Mouse (Mus musculus): ENCODE measurements around the gene Crxos. TPM values are rescaled to one million over a fixed set of nuclear protein-coding genes. Genes with fewer than 3 reads are reported as not detected.

The Crxos gene
- total and polyA plus RNA-seq, 3 experiments = 1.1 to 1.5 TPM; not detected in 1

DNA sequence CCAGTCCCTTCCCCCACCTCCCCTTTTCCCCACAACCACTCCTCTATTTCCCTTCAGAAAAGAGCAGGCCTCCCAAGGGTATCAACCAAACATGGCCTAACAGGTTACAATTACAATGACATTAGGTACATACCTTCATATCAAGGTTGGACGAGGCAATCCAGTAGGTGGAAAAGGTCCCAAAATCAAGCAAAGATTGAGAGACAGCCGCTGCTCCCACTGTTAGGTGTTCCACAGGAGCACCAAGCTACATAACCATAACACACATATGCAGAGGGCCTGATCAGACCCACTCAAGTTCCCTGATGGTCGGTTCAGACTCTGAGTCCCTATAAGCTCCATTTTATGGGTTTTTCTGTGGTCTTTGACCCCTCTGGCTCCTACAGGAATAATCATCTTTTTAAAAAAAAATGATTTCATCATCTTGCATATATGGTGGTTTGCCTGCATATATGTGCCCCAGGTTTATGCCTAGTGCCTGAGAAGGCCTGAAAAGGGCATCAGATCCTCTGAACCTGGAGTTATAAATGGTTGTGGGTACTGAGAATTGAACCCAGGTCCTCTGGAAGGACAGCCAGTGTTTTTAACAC, 33.8 kb downstream of the Crxos start:
- Histone ChIP-seq H3K36me3 (replicated peaks in 1 of 2; ENCODE audit: control insufficient read depth in 1 of 2, insufficient read depth in 1 of 2, low read length in 1 of 2) (peaks cover 34 to 48% of the 10 kb centered on the region in 2 experiments), H3K27ac (ENCODE audit: insufficient read depth, low read depth) (no peak overlapping the region), H3K9me3 (replicated peaks; ENCODE audit: low read length) (no peaks in the 10 kb centered on the region), H3K79me2 (replicated peaks; ENCODE audit: control insufficient read depth, extremely low read depth, insufficient read depth, poor library complexity, severe bottlenecking) (peaks cover 15% of the 10 kb centered on the region), H3K27me3 (replicated peaks) (no peaks in the 10 kb centered on the region), H3K4me3 (replicated peaks in 1 of 3; ENCODE audit: low read depth in 2 of 3, low read length in 2 of 3, poor library complexity in 1 of 3) (no peak overlapping the region), H3K9ac (ENCODE audit: insufficient read depth, low read depth) (no peak overlapping the region), H3K4me1 (ENCODE audit: control insufficient read depth in 1 of 2, insufficient read depth in 2 of 2) (peaks cover 18 to 25% of the 10 kb centered on the region in 2 experiments), H3K4me2 (ENCODE audit: insufficient read depth, low read depth, poor library complexity, severe bottlenecking) (no peak overlapping the region)
- TF ChIP-seq POLR2AphosphoS2 (IDR thresholded peaks at IDR 0.05; ENCODE audit: low read depth, low read length) (peak; percentile 86), BHLHE40 (IDR thresholded peaks at IDR 0.05; ENCODE audit: low read depth, low read length) (no peak)
- DNase-seq (ENCODE audit: extremely low read depth) = no peak
- dilution Hi-C loops (cut with MboI; ENCODE audit: extremely low pct_ligation_motif_present, extremely low pct_unique_long_range_greater_than_20kb, low sequenced_read_pairs) (no loop called here), in situ Hi-C loops (cut with MboI; ENCODE audit: low pct_ligation_motif_present, low pct_unique_long_range_greater_than_20kb, low sequenced_read_pairs) (no loop called here)

GRCm38 (mm10) chr7:15916996-15917395, 34.6 kb downstream of the Crxos start:
- no peak overlapping the region for H3K9ac ChIP-seq (ENCODE audit: insufficient read depth, low read depth)
- H3K36me3 ChIP-seq (replicated peaks in 1 of 2; ENCODE audit: control insufficient read depth in 1 of 2, insufficient read depth in 1 of 2, low read length in 1 of 2) = peaks cover 34 to 48% of the 10 kb centered on the region in 2 experiments
- in situ Hi-C loops (cut with MboI; ENCODE audit: low pct_ligation_motif_present, low pct_unique_long_range_greater_than_20kb, low sequenced_read_pairs) = no loop called here
- H3K27ac ChIP-seq (ENCODE audit: insufficient read depth, low read depth) = no peak overlapping the region
- H3K4me1 ChIP-seq (ENCODE audit: control insufficient read depth in 1 of 2, insufficient read depth in 2 of 2) = peaks cover 18 to 27% of the 10 kb centered on the region in 2 experiments
- dilution Hi-C loops (cut with MboI; ENCODE audit: extremely low pct_ligation_motif_present, extremely low pct_unique_long_range_greater_than_20kb, low sequenced_read_pairs) = no loop called here
- no peak for TF ChIP-seq MEF2A (IDR thresholded peaks at IDR 0.05; ENCODE audit: borderline replicate concordance, low read depth, low read length)
- no peak for TF ChIP-seq POLR2AphosphoS2 (IDR thresholded peaks at IDR 0.05; ENCODE audit: low read depth, low read length)
- TF ChIP-seq CTCF (conservative IDR thresholded peaks at IDR 0.05 in 1 of 2, IDR thresholded peaks at IDR 0.05 in 1 of 2; ENCODE audit: low read depth in 2 of 2, low read length in 2 of 2) = no peak
- no peak for TF ChIP-seq GABPA (IDR thresholded peaks at IDR 0.05; ENCODE audit: insufficient replicate concordance, low read depth, low read length)
- no peak for TF ChIP-seq JUN (IDR thresholded peaks at IDR 0.05; ENCODE audit: insufficient read depth, low read depth, low read length)
- no peak for TF ChIP-seq ZMIZ1 (IDR thresholded peaks at IDR 0.05; ENCODE audit: low read depth, low read length)
- TF ChIP-seq SMC3 (IDR thresholded peaks at IDR 0.05; ENCODE audit: low read depth, low read length) = no peak
- TF ChIP-seq JUND (conservative IDR thresholded peaks at IDR 0.05; ENCODE audit: low read depth, low read length) = no peak
- TF ChIP-seq KAT2A (IDR thresholded peaks at IDR 0.05; ENCODE audit: insufficient replicate concordance, low read length) = no peak
- TF ChIP-seq SIN3A (IDR thresholded peaks at IDR 0.05; ENCODE audit: low read length) = no peak
- no peak for TF ChIP-seq CHD2 (IDR thresholded peaks at IDR 0.05; ENCODE audit: low read length)
- TF ChIP-seq TCF12 (IDR thresholded peaks at IDR 0.05; ENCODE audit: low read depth, low read length) = no peak
- no peak for TF ChIP-seq USF2 (conservative IDR thresholded peaks at IDR 0.05; ENCODE audit: low read depth, low read length)
- no peaks in the 10 kb centered on the region for H3K9me3 ChIP-seq (replicated peaks; ENCODE audit: low read length)
- H3K4me3 ChIP-seq (replicated peaks in 1 of 3; ENCODE audit: low read depth in 2 of 3, low read length in 2 of 3, poor library complexity in 1 of 3) = no peak overlapping the region
- H3K27me3 ChIP-seq (replicated peaks) = no peaks in the 10 kb centered on the region
- no peak overlapping the region for H3K4me2 ChIP-seq (ENCODE audit: insufficient read depth, low read depth, poor library complexity, severe bottlenecking)
- peaks cover 22% of the 10 kb centered on the region for H3K79me2 ChIP-seq (replicated peaks; ENCODE audit: control insufficient read depth, extremely low read depth, insufficient read depth, poor library complexity, severe bottlenecking)
- no peak for DNase-seq (ENCODE audit: extremely low read depth)
